Mouse (Mus musculus) duodenum, adult 2 months (tissue): ENCODE results near the gene Cypt3. TPM values are rescaled to one million over a fixed set of nuclear protein-coding genes. Genes with fewer than 3 reads are reported as not detected.

Experiments used
- polyA plus RNA-seq: library from polyadenylated mRNA; depleted of rRNA; stranded (reverse); fragments of >200 nt; gene quantifications from 2 replicates; pipeline ENCODE4 v1.2.3, GENCODE M21; 2012; ENCODE audit warnings: low replicate concordance; rRNA removed

Gene Cypt3
- not detected in 2 replicates for polyA plus RNA-seq

DNA sequence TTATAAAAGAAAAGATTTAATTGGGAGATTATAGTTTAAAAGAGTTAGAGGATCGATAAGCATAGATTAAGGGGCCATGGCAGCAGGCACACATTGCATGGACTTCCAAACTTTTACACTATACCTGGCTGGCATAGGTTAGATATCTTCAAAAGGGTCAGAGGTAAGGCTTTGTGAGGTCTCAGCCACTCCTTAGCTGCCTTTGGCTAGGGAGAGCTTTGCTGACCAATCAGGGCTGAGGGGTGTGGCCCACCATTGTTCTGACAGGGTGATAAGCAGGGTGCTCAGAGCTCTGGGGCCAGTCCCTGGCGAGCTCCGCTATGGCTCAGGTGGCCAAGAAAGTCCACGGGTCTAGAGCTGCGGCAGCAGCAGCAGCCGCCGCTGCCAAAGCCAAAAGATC, at the start of gene Cypt3:
TSS of gene Cypt3 (plus strand) at position 301 of the 400 bp plus-strand sequence.

Other genes with a start within 250 kb of the Cypt3 start
- 12.0 and 23.6 TPM in 2 replicates for gene Ubqln2, start 60.4 kb upstream of the Cypt3 start, polyA plus RNA-seq
- 0.09 and 0.28 TPM in 2 replicates for gene Kctd12b, start 137.8 kb downstream of the Cypt3 start, polyA plus RNA-seq
- gene Nbdy, start 165.0 kb downstream of the Cypt3 start, polyA plus RNA-seq: 9.0 and 10.0 TPM in 2 replicates